Mouse (Mus musculus): ENCODE data around the gene Tmem266. TPM values are rescaled to one million over a fixed set of nuclear protein-coding genes. Genes with fewer than 3 reads are reported as not detected.
A peak's percentile ranks its signal among the peaks of the same experiment; 100 is the strongest.

Gene Tmem266
- polyA plus RNA-seq, 1 experiment from 2014 or later, result 0.51 TPM

GRCm38 (mm10) chr9:55325564-55326514 is 874 bp upstream of the Tmem266 start:
- Histone ChIP-seq H3K9me3 (ENCODE audit: control insufficient read depth, low read length) (no peaks in the 10 kb centered on the region), H3K4me2 (replicated peaks; ENCODE audit: low read depth) (peak overlapping the region; percentile 90), H3K4me1 (replicated peaks; ENCODE audit: control insufficient read depth, insufficient read depth) (no peaks in the 10 kb centered on the region), H3K9ac (ENCODE audit: low read length) (peak overlapping the region; percentile 61), H3K27me3 (ENCODE audit: control insufficient read depth, insufficient read depth, low read length) (0 out of 2 replicates have a peak, but pooled peaks cover 2% of the 10 kb centered on the region), H3K27ac (replicated peaks) (no peak overlapping the region), H3K4me3 (ENCODE audit: low read depth, low read length) (peak overlapping the region; percentile 71), H3K36me3 (ENCODE audit: control insufficient read depth, insufficient read depth, low read length) (no peaks in the 10 kb centered on the region)
- TF ChIP-seq CTCF (IDR thresholded peaks at IDR 0.05; ENCODE audit: low read depth) (0 out of 2 replicates have a peak, but pooled peaks have one; percentile 15), EP300 (optimal IDR thresholded peaks at IDR 0.05) (no peak)
- 16% methylated on average over 18 of the region's 18 CpGs for WGBS
- no peak for DNase-seq (ENCODE audit: low spot score)
- no peak for ATAC-seq (ENCODE audit: low FRiP score, low TSS enrichment)

- H3K4me1 ChIP-seq (replicated peaks; ENCODE audit: control insufficient read depth, insufficient read depth), result no peaks in the 10 kb centered on the region
- H3K9ac ChIP-seq (ENCODE audit: low read length), result peak overlapping the region; percentile 61
- 3% methylated on average over 13 of the region's 13 CpGs for WGBS
- H3K27ac ChIP-seq (replicated peaks), result no peak overlapping the region
- peak overlapping the region; percentile 71 for H3K4me3 ChIP-seq (ENCODE audit: low read depth, low read length)
- TF ChIP-seq CTCF (IDR thresholded peaks at IDR 0.05; ENCODE audit: low read depth), result no peak
- no peaks in the 10 kb centered on the region for H3K9me3 ChIP-seq (ENCODE audit: control insufficient read depth, low read length)
- DNase-seq (ENCODE audit: low spot score) (no peak), ATAC-seq (ENCODE audit: low FRiP score, low TSS enrichment) (peak; percentile 8; the same call in 1 of the 2 replicates)
- H3K27me3 ChIP-seq (ENCODE audit: control insufficient read depth, insufficient read depth, low read length), result 0 out of 2 replicates have a peak, but pooled peaks cover 2% of the 10 kb centered on the region
- no peaks in the 10 kb centered on the region for H3K36me3 ChIP-seq (ENCODE audit: control insufficient read depth, insufficient read depth, low read length)
- H3K4me2 ChIP-seq (replicated peaks; ENCODE audit: low read depth), result peak overlapping the region; percentile 90
Measured at GRCm38 (mm10) chr9:55327234-55327615, 512 bp downstream of the Tmem266 start.

DNA sequence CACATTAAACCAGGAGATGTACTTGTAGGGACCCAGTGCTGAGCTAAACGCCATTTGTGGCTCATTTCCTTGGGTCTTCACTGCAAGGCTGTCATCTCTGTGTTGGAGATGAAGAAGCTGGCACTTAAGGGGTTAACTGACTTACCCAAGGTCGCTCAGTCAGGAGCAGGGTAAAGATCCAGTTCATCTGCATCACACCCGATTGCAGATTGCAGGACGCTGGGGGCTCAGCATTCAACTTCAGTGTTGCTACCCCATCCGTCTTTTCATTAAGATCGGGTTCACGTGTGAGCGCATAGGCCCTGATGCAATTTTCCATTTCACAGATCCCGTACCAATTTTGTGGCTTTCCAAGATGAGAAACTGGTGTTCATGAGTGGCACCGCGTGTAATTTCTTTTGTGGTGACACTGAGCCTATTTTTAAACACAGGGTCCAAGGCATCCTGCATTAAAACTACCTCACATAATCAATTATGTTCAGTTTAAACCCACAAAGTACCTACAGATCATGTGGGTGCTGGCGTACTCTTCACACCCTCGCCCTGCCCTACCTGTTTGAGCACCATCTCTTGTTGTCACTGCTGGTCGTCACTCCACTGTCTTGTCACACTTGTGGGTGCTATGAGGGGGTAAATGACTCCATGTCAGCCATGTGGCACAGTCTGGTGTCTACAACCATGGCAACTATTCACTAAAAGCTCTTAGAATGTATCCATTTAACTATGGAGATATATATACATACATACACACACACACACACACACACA is 1.6 kb downstream of the Tmem266 start:
- 42% methylated on average over 14 of the region's 14 CpGs for WGBS
- no peak for ATAC-seq (ENCODE audit: low FRiP score, low TSS enrichment)

DNA sequence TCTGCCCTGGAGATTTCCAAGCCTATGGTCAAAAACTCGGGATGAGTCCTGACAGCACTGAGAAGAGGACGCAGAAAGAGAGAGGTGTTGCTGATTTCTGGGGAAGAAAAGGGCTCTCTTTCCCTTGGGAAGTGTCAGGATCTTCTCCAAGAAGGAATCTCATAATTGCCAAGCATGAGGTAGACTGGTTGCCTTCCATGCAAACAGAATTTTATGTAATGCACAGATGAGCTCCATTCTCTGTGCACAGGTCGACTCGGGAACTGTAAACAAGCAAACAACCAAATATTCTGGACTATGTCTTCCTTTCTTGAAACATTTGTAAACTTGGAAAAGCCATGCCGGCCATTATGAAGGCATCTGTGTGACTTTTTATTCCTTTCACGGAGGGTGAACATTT is 2.7 kb downstream of the Tmem266 start:
- no peak for ATAC-seq (ENCODE audit: low FRiP score, low TSS enrichment)
- 77% methylated on average over 6 of the region's 6 CpGs for WGBS
- H3K36me3 ChIP-seq (ENCODE audit: control insufficient read depth, insufficient read depth, low read length), result no peaks in the 10 kb centered on the region
- no peak for TF ChIP-seq CTCF (IDR thresholded peaks at IDR 0.05; ENCODE audit: low read depth)
- no peak for TF ChIP-seq EP300 (optimal IDR thresholded peaks at IDR 0.05)
- no peaks in the 10 kb centered on the region for H3K9me3 ChIP-seq (ENCODE audit: control insufficient read depth, low read length)
- 0 out of 2 replicates have a peak, but pooled peaks cover 2% of the 10 kb centered on the region for H3K27me3 ChIP-seq (ENCODE audit: control insufficient read depth, insufficient read depth, low read length)
- no peak overlapping the region for H3K4me2 ChIP-seq (replicated peaks; ENCODE audit: low read depth)
- no peak overlapping the region for H3K27ac ChIP-seq (replicated peaks)
- no peak overlapping the region for H3K4me3 ChIP-seq (ENCODE audit: low read depth, low read length)
- no peak for DNase-seq (ENCODE audit: low spot score)
- H3K9ac ChIP-seq (ENCODE audit: low read length), result no peak overlapping the region
- no peaks in the 10 kb centered on the region for H3K4me1 ChIP-seq (replicated peaks; ENCODE audit: control insufficient read depth, insufficient read depth)

More for the DNA sequence above, 1.6 kb downstream of the Tmem266 start:
- TF ChIP-seq CTCF (IDR thresholded peaks at IDR 0.05; ENCODE audit: low read depth) (no peak), EP300 (optimal IDR thresholded peaks at IDR 0.05) (no peak)
- Histone ChIP-seq H3K4me3 (ENCODE audit: low read depth, low read length) (no peak overlapping the region), H3K27me3 (ENCODE audit: control insufficient read depth, insufficient read depth, low read length) (0 out of 2 replicates have a peak, but pooled peaks cover 2% of the 10 kb centered on the region), H3K9ac (ENCODE audit: low read length) (no peak overlapping the region), H3K36me3 (ENCODE audit: control insufficient read depth, insufficient read depth, low read length) (no peaks in the 10 kb centered on the region), H3K4me1 (replicated peaks; ENCODE audit: control insufficient read depth, insufficient read depth) (no peaks in the 10 kb centered on the region), H3K4me2 (replicated peaks; ENCODE audit: low read depth) (no peak overlapping the region), H3K9me3 (ENCODE audit: control insufficient read depth, low read length) (no peaks in the 10 kb centered on the region), H3K27ac (replicated peaks) (no peak overlapping the region)
- DNase-seq (ENCODE audit: low spot score), result no peak

DNA sequence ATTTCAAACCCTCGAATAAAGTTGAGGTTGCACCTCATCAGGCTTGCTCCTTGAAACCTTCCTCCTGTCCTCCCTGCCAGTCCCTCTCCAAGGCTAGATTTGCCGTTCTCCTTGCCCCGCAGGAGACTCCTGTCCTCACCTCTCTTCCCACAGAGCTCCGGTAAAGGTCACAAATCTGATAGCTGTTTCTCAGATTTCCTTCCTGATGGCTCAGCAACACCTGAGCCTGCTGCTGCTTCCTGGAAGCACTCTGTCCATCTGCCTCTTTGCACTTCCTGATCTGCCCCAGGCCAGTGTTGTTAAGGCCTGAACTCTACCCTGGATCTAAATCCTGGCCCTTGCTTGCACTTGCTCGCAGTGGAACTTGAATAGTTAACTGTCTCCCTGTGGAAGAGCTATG is 5.8 kb downstream of the Tmem266 start:
- Histone ChIP-seq H3K27me3 (ENCODE audit: control insufficient read depth, insufficient read depth, low read length) (0 out of 2 replicates have a peak, but pooled peaks cover 2% of the 10 kb centered on the region), H3K4me1 (replicated peaks; ENCODE audit: control insufficient read depth, insufficient read depth) (no peaks in the 10 kb centered on the region), H3K9ac (ENCODE audit: low read length) (no peak overlapping the region), H3K9me3 (ENCODE audit: control insufficient read depth, low read length) (no peaks in the 10 kb centered on the region), H3K27ac (replicated peaks) (no peak overlapping the region), H3K36me3 (ENCODE audit: control insufficient read depth, insufficient read depth, low read length) (no peaks in the 10 kb centered on the region), H3K4me2 (replicated peaks; ENCODE audit: low read depth) (no peak overlapping the region), H3K4me3 (ENCODE audit: low read depth, low read length) (no peak overlapping the region)
- no peak for TF ChIP-seq EP300 (optimal IDR thresholded peaks at IDR 0.05)
- TF ChIP-seq CTCF (IDR thresholded peaks at IDR 0.05; ENCODE audit: low read depth), result no peak
- ATAC-seq (ENCODE audit: low FRiP score, low TSS enrichment), result no peak
- no peak for DNase-seq (ENCODE audit: low spot score)
- WGBS, result 36% methylated on average over 5 of the region's 5 CpGs
